Mouse (Mus musculus) heart, adult 8-10 months (tissue): ENCODE results near the gene Riox2. TPM values are rescaled to one million over a fixed set of nuclear protein-coding genes. Genes with fewer than 3 reads are reported as not detected.
A peak's percentile ranks its signal among the peaks of the same experiment; 100 is the strongest.

ENCODE experiments used
- DNase-seq: peaks from one replicate; pipeline ENCODE4 v3.0.0; 2022; ENCODE audit warnings: low spot score
- total RNA-seq, 4 experiments: library from RNA; stranded (reverse); gene quantifications; 2 replicates each; pipeline ENCODE4 v1.2.4; 2022

Gene Riox2
- total RNA-seq, 4 experiments from 2014 or later: 14.8 to 19.4 (median 17.3) TPM

- DNase-seq: peak; percentile 38
Observed at GRCm38 (mm10) chr16:59517447-59518219, 46.1 kb downstream of the Riox2 start.

GRCm38 (mm10) chr16:59521752-59522423 is 50.3 kb downstream of the Riox2 start:
- no peak for DNase-seq

GRCm38 (mm10) chr16:59526939-59527338 is 55.4 kb downstream of the Riox2 start:
- no peak for DNase-seq

- DNase-seq: no peak
Observed at GRCm38 (mm10) chr16:59529570-59529969, 58.0 kb downstream of the Riox2 start.

GRCm38 (mm10) chr16:59531243-59531642 is 59.7 kb downstream of the Riox2 start:
- no peak for DNase-seq

- DNase-seq: no peak
Observed at GRCm38 (mm10) chr16:59532561-59532960, 61.0 kb downstream of the Riox2 start.

- DNase-seq: peak; percentile 61
Observed at GRCm38 (mm10) chr16:59534349-59534748, 62.8 kb downstream of the Riox2 start.

- no peak for DNase-seq
Observed at GRCm38 (mm10) chr16:59535673-59536072, 64.1 kb downstream of the Riox2 start.

- DNase-seq: no peak
Observed at GRCm38 (mm10) chr16:59540944-59541343, 69.4 kb downstream of the Riox2 start.

GRCm38 (mm10) chr16:59541382-59541781 is 69.8 kb downstream of the Riox2 start:
- DNase-seq: no peak

Other genes starting within 250 kb of the Riox2 start
- gene Olfr201, start 199.1 kb upstream of the Riox2 start, total RNA-seq: not detected
- not detected for gene Olfr202, start 185.0 kb upstream of the Riox2 start, total RNA-seq
- gene Olfr203, start 172.9 kb upstream of the Riox2 start, total RNA-seq: not detected
- not detected for gene Olfr204, start 153.5 kb upstream of the Riox2 start, total RNA-seq
- not detected for gene Olfr205, start 140.6 kb upstream of the Riox2 start, total RNA-seq
- not detected for gene Olfr206, start 122.5 kb upstream of the Riox2 start, total RNA-seq
- gene Olfr209, start 107.8 kb upstream of the Riox2 start, total RNA-seq: not detected
- gene Gabrr3, start 64.4 kb upstream of the Riox2 start, total RNA-seq: under 1 TPM in 2 of 4 experiments, not detected in 2; 0.12 to 0.13 TPM
- 10 to 100 TPM; 71.6 to 83.9 (median 77.2) TPM for gene Crybg3, start 129.2 kb downstream of the Riox2 start, total RNA-seq
- gene Arl6, start 167.6 kb downstream of the Riox2 start, total RNA-seq: 1 to 10 TPM; 4.1 to 5.5 (median 4.8) TPM